Mouse (Mus musculus): ENCODE measurements around the gene Bcr.

Bcr gene

GRCm38 (mm10) chr10:75056255-75056654, 4.1 kb upstream of the Bcr start:
- no peak for DNase-seq (ENCODE audit: low read depth, low spot score)

GRCm38 (mm10) chr10:75058336-75058735, 2.1 kb upstream of the Bcr start:
- no peak for DNase-seq (ENCODE audit: low read depth, low spot score)

GRCm38 (mm10) chr10:75058761-75059395, 1.5 kb upstream of the Bcr start:
- no peak for DNase-seq (ENCODE audit: low read depth, low spot score)

- peak; percentile 76 for DNase-seq (ENCODE audit: low read depth, low spot score)
Observed at GRCm38 (mm10) chr10:75059396-75059795, 996 bp upstream of the Bcr start.

- DNase-seq (ENCODE audit: low read depth, low spot score): no peak
Observed at GRCm38 (mm10) chr10:75060843-75061235, 447 bp downstream of the Bcr start.

GRCm38 (mm10) chr10:75061341-75062188, 1.2 kb downstream of the Bcr start:
- DNase-seq (ENCODE audit: low read depth, low spot score): no peak

- DNase-seq (ENCODE audit: low read depth, low spot score): no peak
Observed at GRCm38 (mm10) chr10:75062189-75062561, 1.8 kb downstream of the Bcr start.

- DNase-seq (ENCODE audit: low read depth, low spot score): no peak
Observed at GRCm38 (mm10) chr10:75062621-75063020, 2.2 kb downstream of the Bcr start.

GRCm38 (mm10) chr10:75063301-75063965, 3.0 kb downstream of the Bcr start:
- no peak for DNase-seq (ENCODE audit: low read depth, low spot score)

- no peak for DNase-seq (ENCODE audit: low read depth, low spot score)
Observed at GRCm38 (mm10) chr10:75065691-75066090, 5.3 kb downstream of the Bcr start.

GRCm38 (mm10) chr10:75067446-75067845, 7.1 kb downstream of the Bcr start:
- no peak for DNase-seq (ENCODE audit: low read depth, low spot score)

- DNase-seq (ENCODE audit: low read depth, low spot score): no peak
Observed at GRCm38 (mm10) chr10:75068086-75068485, 7.7 kb downstream of the Bcr start.

- no peak for DNase-seq (ENCODE audit: low read depth, low spot score)
Observed at GRCm38 (mm10) chr10:75068624-75069328, 8.4 kb downstream of the Bcr start.

GRCm38 (mm10) chr10:75070281-75070976, 10.0 kb downstream of the Bcr start:
- DNase-seq (ENCODE audit: low read depth, low spot score): no peak

- no peak for DNase-seq (ENCODE audit: low read depth, low spot score)
Observed at GRCm38 (mm10) chr10:75075665-75076064, 15.3 kb downstream of the Bcr start.

GRCm38 (mm10) chr10:75078174-75079128, 18.1 kb downstream of the Bcr start:
- DNase-seq (ENCODE audit: low read depth, low spot score): no peak

- no peak for DNase-seq (ENCODE audit: low read depth, low spot score)
Observed at GRCm38 (mm10) chr10:75085330-75085729, 24.9 kb downstream of the Bcr start.

GRCm38 (mm10) chr10:75088471-75088870, 28.1 kb downstream of the Bcr start:
- no peak for DNase-seq (ENCODE audit: low read depth, low spot score)

- DNase-seq (ENCODE audit: low read depth, low spot score): no peak
Observed at GRCm38 (mm10) chr10:75091478-75092152, 31.2 kb downstream of the Bcr start.
